1 mouse cellular context compared by ENCODE assay signal in the genomic region with DNA sequence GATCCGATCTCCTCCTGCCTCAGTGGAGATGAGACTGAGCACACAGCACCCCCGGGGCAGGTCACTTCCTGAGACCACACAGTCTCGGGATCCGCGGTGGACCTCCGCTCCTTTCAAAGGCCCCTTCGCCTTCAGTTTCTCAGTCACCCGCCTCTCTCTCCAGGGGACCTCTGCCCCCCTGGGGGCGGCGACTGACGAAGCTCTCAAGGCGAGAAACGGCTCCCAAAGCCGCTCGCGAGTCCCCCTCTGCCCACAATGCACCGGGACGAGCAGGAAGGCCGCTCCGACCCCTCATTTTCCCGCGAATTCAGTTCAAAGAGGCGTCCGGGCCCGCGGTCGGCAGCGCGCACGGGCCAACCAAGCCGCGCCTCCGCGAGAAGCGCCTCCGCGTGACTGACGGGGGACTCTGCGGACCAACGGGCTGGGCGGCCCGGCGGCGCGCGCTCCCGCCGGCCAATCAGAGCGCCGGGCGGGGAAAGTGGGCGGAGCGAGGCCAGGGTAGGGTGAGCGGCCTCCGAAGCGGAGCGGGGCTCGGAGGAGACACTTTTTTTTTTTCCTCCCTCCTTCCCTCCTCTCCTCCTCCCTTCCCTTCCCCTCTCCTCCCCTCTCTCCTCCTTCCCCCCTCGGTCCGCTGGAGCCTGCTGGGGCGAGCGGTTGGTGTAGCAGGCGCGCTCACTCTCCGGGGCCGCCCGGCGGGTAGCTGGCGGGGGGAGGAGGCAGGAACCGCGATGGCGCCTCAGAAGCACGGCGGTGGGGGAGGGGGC.
TF ChIP-seq lines count a peak whose summit lies in the region.

Gene Suz12 (plus strand): TSS at position 515 of the 764 bp plus-strand sequence.

TF ChIP-seq in CH12.LX, 34 proteins besides CTCF, POLR2A, EP300 and RAD21 (continued from another document):
- peak; percentile 92; the same call in 1 of the 2 replicates for TF ChIP-seq E2F4 (IDR thresholded peaks at IDR 0.05; ENCODE audit: insufficient replicate concordance, low read depth, low read length)
- no peak for TF ChIP-seq PAX5 (IDR thresholded peaks at IDR 0.05; ENCODE audit: low read length)
- TF ChIP-seq JUN (IDR thresholded peaks at IDR 0.05; ENCODE audit: insufficient read depth, low read depth, low read length), result no peak
- TF ChIP-seq BHLHE40 (IDR thresholded peaks at IDR 0.05; ENCODE audit: low read depth, low read length), result peak; percentile 76
- TF ChIP-seq IRF4 (IDR thresholded peaks at IDR 0.05; ENCODE audit: low read depth, low read length), result peak; percentile 37; the same call in 1 of the 2 replicates
- TF ChIP-seq HCFC1 (IDR thresholded peaks at IDR 0.05; ENCODE audit: low read depth, low read length), result peak; percentile 74
- TF ChIP-seq ZNF384 (IDR thresholded peaks at IDR 0.05; ENCODE audit: low read depth, low read length), result peak; percentile 96
- 0 out of 2 replicates have a peak, but pooled peaks have one; percentile 15 for TF ChIP-seq MAZ (IDR thresholded peaks at IDR 0.05; ENCODE audit: low read depth, low read length)
- TF ChIP-seq RCOR1 (conservative IDR thresholded peaks at IDR 0.05; ENCODE audit: low read depth, low read length), result no peak
- TF ChIP-seq MXI1 (IDR thresholded peaks at IDR 0.05; ENCODE audit: low read depth, low read length), result peak; percentile 91
- TF ChIP-seq KAT2A (IDR thresholded peaks at IDR 0.05; ENCODE audit: insufficient replicate concordance, low read length), result 0 out of 2 replicates have a peak, but pooled peaks have one; percentile 78
- no peak for TF ChIP-seq GABPA (IDR thresholded peaks at IDR 0.05; ENCODE audit: insufficient replicate concordance, low read depth, low read length)
- peak; percentile 63 for TF ChIP-seq CHD2 (IDR thresholded peaks at IDR 0.05; ENCODE audit: low read length)
- peak; percentile 69 for TF ChIP-seq ZMIZ1 (IDR thresholded peaks at IDR 0.05; ENCODE audit: low read depth, low read length)
- TF ChIP-seq POLR2AphosphoS2 (IDR thresholded peaks at IDR 0.05; ENCODE audit: low read depth, low read length), result peak; percentile 73
- no peak for TF ChIP-seq ZC3H11A (IDR thresholded peaks at IDR 0.05; ENCODE audit: low read depth, low read length)
- no peak; the same call in 1 of the 2 replicates for TF ChIP-seq USF2 (conservative IDR thresholded peaks at IDR 0.05; ENCODE audit: low read depth, low read length)
- no peak for TF ChIP-seq JUND (conservative IDR thresholded peaks at IDR 0.05; ENCODE audit: low read depth, low read length)
- TF ChIP-seq ETS1 (conservative IDR thresholded peaks at IDR 0.05; ENCODE audit: low read depth, low read length), result no peak
- no peak for TF ChIP-seq CHD1 (IDR thresholded peaks at IDR 0.05; ENCODE audit: low read depth, low read length)
- TF ChIP-seq ZKSCAN1 (IDR thresholded peaks at IDR 0.05; ENCODE audit: borderline replicate concordance, low read depth, low read length), result no peak
- no peak for TF ChIP-seq SMC3 (IDR thresholded peaks at IDR 0.05; ENCODE audit: low read depth, low read length)
